Mouse (Mus musculus) liver, embryonic 14.5 days (tissue): Measurements from ENCODE around the gene P4htm.

Experiments
- CTCF ChIP-seq: IDR thresholded peaks from 2 replicates; pipeline ENCODE4 v1.5.1; 2016; ENCODE audit warnings: antibody characterized with exemption, low read depth, control low read depth
- EP300 ChIP-seq: IDR thresholded peaks from 2 replicates; pipeline ENCODE4 v1.6.1; 2016; ENCODE audit warnings: antibody characterized with exemption, low read depth

DNA sequence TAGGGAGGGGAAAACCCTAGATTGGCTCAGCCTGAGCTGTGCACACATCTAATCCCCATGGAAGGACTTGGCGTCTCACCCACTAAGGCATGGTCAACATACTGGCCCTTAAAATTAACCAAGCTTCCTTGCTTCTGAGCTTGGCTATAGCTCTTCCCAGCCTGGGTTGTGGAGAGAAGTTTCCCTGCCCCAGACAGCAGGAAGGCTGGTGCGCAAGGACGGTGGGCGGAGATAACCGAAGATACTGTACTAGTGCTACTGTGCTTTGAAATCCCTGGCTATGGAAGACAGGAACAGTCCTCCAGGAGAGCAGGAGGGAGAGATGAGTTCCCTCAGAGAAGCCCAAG is 18.1 kb downstream of the P4htm start:
- TF ChIP-seq CTCF = no peak
- no peak for TF ChIP-seq EP300
